Mouse (Mus musculus): Measurements from ENCODE around the gene Gm13289. TPM values are rescaled to one million over a fixed set of nuclear protein-coding genes. Genes with fewer than 3 reads are reported as not detected.
"Not testable (repeated sequence)": the region's sequence is repeated elsewhere in the genome, so short reads cannot be mapped to it uniquely, and the experiment has no call there.

Gm13289 gene
- total RNA-seq, 1 experiment: not detected

DNA sequence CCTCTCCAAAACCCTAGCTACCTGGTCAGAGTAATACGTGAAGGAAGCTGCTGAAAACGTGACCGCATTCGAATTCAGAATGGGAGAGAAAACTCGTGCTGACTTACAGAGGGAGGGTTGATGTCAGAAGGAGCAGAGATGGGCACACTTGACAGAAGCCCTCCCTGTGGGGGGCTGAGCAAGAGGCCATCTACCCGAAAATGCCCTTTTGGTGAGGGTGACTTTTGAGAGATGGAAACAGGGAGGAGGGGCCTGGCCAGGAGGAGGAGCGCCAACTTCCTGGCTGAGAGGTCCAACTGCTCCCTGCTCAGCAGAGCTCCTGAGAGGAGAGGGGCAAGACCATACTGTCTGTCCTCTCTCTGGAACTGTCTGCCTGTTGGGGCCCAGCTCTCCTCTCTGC is 5.1 kb downstream of the Gm13289 start, which contains the start of gene Ifnz:
Gene Ifnz, plus strand, starts transcription at position 301 of the 400 bp plus-strand sequence.
- DNase-seq (ENCODE audit: low read depth, low spot score); H3K4me3 ChIP-seq (ENCODE audit: insufficient read depth in 1 of 2, low read depth in 1 of 2, low read length in 2 of 2, poor library complexity in 1 of 2, severe bottlenecking in 1 of 2); in situ Hi-C loops (cut with MboI; ENCODE audit: low sequenced_read_pairs in 2 of 2, unreplicated experiment in 2 of 2); H3K9me3 ChIP-seq (ENCODE audit: control insufficient read depth, insufficient read depth, low read depth, low read length); H3K9ac ChIP-seq (ENCODE audit: insufficient read depth, low read depth, low read length, poor library complexity, severe bottlenecking); H3K27ac ChIP-seq (ENCODE audit: insufficient read depth, low read depth, low read length, poor library complexity, severe bottlenecking); H3K4me1 ChIP-seq (ENCODE audit: control insufficient read depth in 2 of 2, insufficient read depth in 2 of 2, low read length in 2 of 2, poor library complexity in 1 of 2); H3K36me3 ChIP-seq (ENCODE audit: control insufficient read depth, insufficient read depth, low read length, poor library complexity, severe bottlenecking): not testable (repeated sequence)

DNA sequence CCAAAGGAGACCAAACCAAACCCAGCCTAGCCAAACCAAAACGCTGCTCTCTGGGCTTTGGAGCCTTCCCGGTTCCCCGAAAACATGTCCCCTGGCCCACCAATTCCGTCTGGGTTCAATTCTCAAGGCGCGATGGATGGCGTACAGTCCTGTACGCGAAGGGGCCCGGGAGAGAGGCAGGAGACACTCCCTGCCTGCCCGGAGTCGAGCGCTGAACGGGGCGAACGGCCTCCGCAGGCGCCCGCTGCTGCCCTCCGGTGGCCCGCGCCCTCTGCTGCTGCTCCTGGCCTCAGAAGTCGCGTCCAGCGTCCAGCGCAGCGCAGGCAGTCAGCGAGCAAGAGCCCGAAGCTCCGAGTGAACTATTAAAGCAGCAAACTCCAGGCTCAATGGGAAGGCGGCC is 5.6 kb downstream of the Gm13289 start:
- H3K27ac ChIP-seq (ENCODE audit: insufficient read depth, low read depth, low read length, poor library complexity, severe bottlenecking); H3K9ac ChIP-seq (ENCODE audit: insufficient read depth, low read depth, low read length, poor library complexity, severe bottlenecking); H3K36me3 ChIP-seq (ENCODE audit: control insufficient read depth, insufficient read depth, low read length, poor library complexity, severe bottlenecking); DNase-seq (ENCODE audit: low read depth, low spot score); H3K9me3 ChIP-seq (ENCODE audit: control insufficient read depth, insufficient read depth, low read depth, low read length); in situ Hi-C loops (cut with MboI; ENCODE audit: low sequenced_read_pairs in 2 of 2, unreplicated experiment in 2 of 2); H3K4me1 ChIP-seq (ENCODE audit: control insufficient read depth in 2 of 2, insufficient read depth in 2 of 2, low read length in 2 of 2, poor library complexity in 1 of 2); H3K4me3 ChIP-seq (ENCODE audit: insufficient read depth in 1 of 2, low read depth in 1 of 2, low read length in 2 of 2, poor library complexity in 1 of 2, severe bottlenecking in 1 of 2): not testable (repeated sequence)

DNA sequence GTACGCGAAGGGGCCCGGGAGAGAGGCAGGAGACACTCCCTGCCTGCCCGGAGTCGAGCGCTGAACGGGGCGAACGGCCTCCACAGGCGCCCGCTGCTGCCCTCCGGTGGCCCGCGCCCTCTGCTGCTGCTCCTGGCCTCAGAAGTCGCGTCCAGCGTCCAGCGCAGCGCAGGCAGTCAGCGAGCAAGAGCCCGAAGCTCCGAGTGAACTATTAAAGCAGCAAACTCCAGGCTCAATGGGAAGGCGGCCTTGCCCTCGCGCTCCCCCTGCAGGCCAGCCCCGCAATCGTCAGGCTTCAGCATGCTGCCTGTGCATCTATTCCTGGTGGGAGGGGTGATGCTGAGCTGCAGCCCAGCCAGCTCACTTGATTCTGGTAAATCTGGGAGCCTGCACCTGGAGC is 8.7 kb downstream of the Gm13289 start, which contains the start of gene Gm13276:
Gene Gm13276, plus strand, starts transcription at position 301 of the 400 bp plus-strand sequence.
- H3K9ac ChIP-seq (ENCODE audit: insufficient read depth, low read depth, low read length, poor library complexity, severe bottlenecking); DNase-seq (ENCODE audit: low read depth, low spot score); in situ Hi-C loops (cut with MboI; ENCODE audit: low sequenced_read_pairs in 2 of 2, unreplicated experiment in 2 of 2); H3K4me1 ChIP-seq (ENCODE audit: control insufficient read depth in 2 of 2, insufficient read depth in 2 of 2, low read length in 2 of 2, poor library complexity in 1 of 2); H3K27ac ChIP-seq (ENCODE audit: insufficient read depth, low read depth, low read length, poor library complexity, severe bottlenecking); H3K4me3 ChIP-seq (ENCODE audit: insufficient read depth in 1 of 2, low read depth in 1 of 2, low read length in 2 of 2, poor library complexity in 1 of 2, severe bottlenecking in 1 of 2); H3K36me3 ChIP-seq (ENCODE audit: control insufficient read depth, insufficient read depth, low read length, poor library complexity, severe bottlenecking); H3K9me3 ChIP-seq (ENCODE audit: control insufficient read depth, insufficient read depth, low read depth, low read length): not testable (repeated sequence)

DNA sequence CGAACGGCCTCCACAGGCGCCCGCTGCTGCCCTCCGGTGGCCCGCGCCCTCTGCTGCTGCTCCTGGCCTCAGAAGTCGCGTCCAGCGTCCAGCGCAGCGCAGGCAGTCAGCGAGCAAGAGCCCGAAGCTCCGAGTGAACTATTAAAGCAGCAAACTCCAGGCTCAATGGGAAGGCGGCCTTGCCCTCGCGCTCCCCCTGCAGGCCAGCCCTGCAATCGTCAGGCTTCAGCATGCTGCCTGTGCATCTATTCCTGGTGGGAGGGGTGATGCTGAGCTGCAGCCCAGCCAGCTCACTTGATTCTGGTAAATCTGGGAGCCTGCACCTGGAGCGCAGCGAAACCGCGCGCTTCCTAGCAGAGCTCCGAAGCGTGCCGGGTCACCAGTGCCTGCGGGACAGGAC is 11.7 kb downstream of the Gm13289 start, which contains the start of gene Gm13277:
Gene Gm13277, plus strand, starts transcription at position 231 of the 400 bp plus-strand sequence.
- in situ Hi-C loops (cut with MboI; ENCODE audit: low sequenced_read_pairs in 2 of 2, unreplicated experiment in 2 of 2); H3K4me1 ChIP-seq (ENCODE audit: control insufficient read depth in 2 of 2, insufficient read depth in 2 of 2, low read length in 2 of 2, poor library complexity in 1 of 2); DNase-seq (ENCODE audit: low read depth, low spot score); H3K27ac ChIP-seq (ENCODE audit: insufficient read depth, low read depth, low read length, poor library complexity, severe bottlenecking); H3K4me3 ChIP-seq (ENCODE audit: insufficient read depth in 1 of 2, low read depth in 1 of 2, low read length in 2 of 2, poor library complexity in 1 of 2, severe bottlenecking in 1 of 2); H3K9me3 ChIP-seq (ENCODE audit: control insufficient read depth, insufficient read depth, low read depth, low read length); H3K36me3 ChIP-seq (ENCODE audit: control insufficient read depth, insufficient read depth, low read length, poor library complexity, severe bottlenecking); H3K9ac ChIP-seq (ENCODE audit: insufficient read depth, low read depth, low read length, poor library complexity, severe bottlenecking): not testable (repeated sequence)

DNA sequence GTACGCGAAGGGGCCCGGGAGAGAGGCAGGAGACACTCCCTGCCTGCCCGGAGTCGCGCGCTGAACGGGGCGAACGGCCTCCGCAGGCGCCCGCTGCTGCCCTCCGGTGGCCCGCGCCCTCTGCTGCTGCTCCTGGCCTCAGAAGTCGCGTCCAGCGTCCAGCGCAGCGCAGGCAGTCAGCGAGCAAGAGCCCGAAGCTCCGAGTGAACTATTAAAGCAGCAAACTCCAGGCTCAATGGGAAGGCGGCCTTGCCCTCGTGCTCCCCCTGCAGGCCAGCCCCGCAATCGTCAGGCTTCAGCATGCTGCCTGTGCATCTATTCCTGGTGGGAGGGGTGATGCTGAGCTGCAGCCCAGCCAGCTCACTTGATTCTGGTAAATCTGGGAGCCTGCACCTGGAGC is 14.5 kb downstream of the Gm13289 start, which contains the start of gene Gm13278:
Gene Gm13278, plus strand, starts transcription at position 301 of the 400 bp plus-strand sequence.
- H3K4me1 ChIP-seq (ENCODE audit: control insufficient read depth in 2 of 2, insufficient read depth in 2 of 2, low read length in 2 of 2, poor library complexity in 1 of 2); H3K9me3 ChIP-seq (ENCODE audit: control insufficient read depth, insufficient read depth, low read depth, low read length); DNase-seq (ENCODE audit: low read depth, low spot score); H3K36me3 ChIP-seq (ENCODE audit: control insufficient read depth, insufficient read depth, low read length, poor library complexity, severe bottlenecking); H3K4me3 ChIP-seq (ENCODE audit: insufficient read depth in 1 of 2, low read depth in 1 of 2, low read length in 2 of 2, poor library complexity in 1 of 2, severe bottlenecking in 1 of 2); in situ Hi-C loops (cut with MboI; ENCODE audit: low sequenced_read_pairs in 2 of 2, unreplicated experiment in 2 of 2); H3K9ac ChIP-seq (ENCODE audit: insufficient read depth, low read depth, low read length, poor library complexity, severe bottlenecking); H3K27ac ChIP-seq (ENCODE audit: insufficient read depth, low read depth, low read length, poor library complexity, severe bottlenecking): not testable (repeated sequence)

DNA sequence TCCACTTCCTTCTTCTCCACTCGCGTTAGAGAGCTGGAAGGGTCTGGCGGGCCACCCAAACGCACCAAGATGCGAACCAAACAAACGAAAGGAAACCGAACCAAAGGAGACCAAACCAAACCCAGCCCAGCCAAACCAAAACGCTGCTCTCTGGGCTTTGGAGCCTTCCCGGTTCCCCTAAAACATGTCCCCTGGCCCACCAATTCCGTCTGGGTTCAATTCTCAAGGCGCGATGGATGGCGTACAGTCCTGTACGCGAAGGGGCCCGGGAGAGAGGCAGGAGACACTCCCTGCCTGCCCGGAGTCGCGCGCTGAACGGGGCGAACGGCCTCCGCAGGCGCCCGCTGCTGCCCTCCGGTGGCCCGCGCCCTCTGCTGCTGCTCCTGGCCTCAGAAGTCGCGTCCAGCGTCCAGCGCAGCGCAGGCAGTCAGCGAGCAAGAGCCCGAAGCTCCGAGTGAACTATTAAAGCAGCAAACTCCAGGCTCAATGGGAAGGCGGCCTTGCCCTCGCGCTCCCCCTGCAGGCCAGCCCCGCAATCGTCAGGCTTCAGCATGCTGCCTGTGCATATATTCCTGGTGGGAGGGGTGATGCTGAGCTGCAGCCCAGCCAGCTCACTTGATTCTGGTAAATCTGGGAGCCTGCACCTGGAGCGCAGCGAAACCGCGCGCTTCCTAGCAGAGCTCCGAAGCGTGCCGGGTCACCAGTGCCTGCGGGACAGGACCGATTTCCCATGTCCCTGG is 17.4 kb downstream of the Gm13289 start, which contains the start of gene Gm13275:
Gene Gm13275, plus strand, starts transcription at position 552 of the 740 bp plus-strand sequence.
- H3K9ac ChIP-seq (ENCODE audit: insufficient read depth, low read depth, low read length, poor library complexity, severe bottlenecking); H3K36me3 ChIP-seq (ENCODE audit: control insufficient read depth, insufficient read depth, low read length, poor library complexity, severe bottlenecking); H3K4me1 ChIP-seq (ENCODE audit: control insufficient read depth in 2 of 2, insufficient read depth in 2 of 2, low read length in 2 of 2, poor library complexity in 1 of 2); H3K27ac ChIP-seq (ENCODE audit: insufficient read depth, low read depth, low read length, poor library complexity, severe bottlenecking); H3K4me3 ChIP-seq (ENCODE audit: insufficient read depth in 1 of 2, low read depth in 1 of 2, low read length in 2 of 2, poor library complexity in 1 of 2, severe bottlenecking in 1 of 2); H3K9me3 ChIP-seq (ENCODE audit: control insufficient read depth, insufficient read depth, low read depth, low read length); DNase-seq (ENCODE audit: low read depth, low spot score); in situ Hi-C loops (cut with MboI; ENCODE audit: low sequenced_read_pairs in 2 of 2, unreplicated experiment in 2 of 2): not testable (repeated sequence)

DNA sequence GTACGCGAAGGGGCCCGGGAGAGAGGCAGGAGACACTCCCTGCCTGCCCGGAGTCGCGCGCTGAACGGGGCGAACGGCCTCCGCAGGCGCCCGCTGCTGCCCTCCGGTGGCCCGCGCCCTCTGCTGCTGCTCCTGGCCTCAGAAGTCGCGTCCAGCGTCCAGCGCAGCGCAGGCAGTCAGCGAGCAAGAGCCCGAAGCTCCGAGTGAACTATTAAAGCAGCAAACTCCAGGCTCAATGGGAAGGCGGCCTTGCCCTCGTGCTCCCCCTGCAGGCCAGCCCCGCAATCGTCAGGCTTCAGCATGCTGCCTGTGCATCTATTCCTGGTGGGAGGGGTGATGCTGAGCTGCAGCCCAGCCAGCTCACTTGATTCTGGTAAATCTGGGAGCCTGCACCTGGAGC is 20.4 kb downstream of the Gm13289 start, which contains the start of gene Gm13279:
Gene Gm13279, plus strand, starts transcription at position 301 of the 400 bp plus-strand sequence.
- H3K4me1 ChIP-seq (ENCODE audit: control insufficient read depth in 2 of 2, insufficient read depth in 2 of 2, low read length in 2 of 2, poor library complexity in 1 of 2); H3K4me3 ChIP-seq (ENCODE audit: insufficient read depth in 1 of 2, low read depth in 1 of 2, low read length in 2 of 2, poor library complexity in 1 of 2, severe bottlenecking in 1 of 2); H3K27ac ChIP-seq (ENCODE audit: insufficient read depth, low read depth, low read length, poor library complexity, severe bottlenecking); H3K9me3 ChIP-seq (ENCODE audit: control insufficient read depth, insufficient read depth, low read depth, low read length); in situ Hi-C loops (cut with MboI; ENCODE audit: low sequenced_read_pairs in 2 of 2, unreplicated experiment in 2 of 2); H3K36me3 ChIP-seq (ENCODE audit: control insufficient read depth, insufficient read depth, low read length, poor library complexity, severe bottlenecking); DNase-seq (ENCODE audit: low read depth, low spot score); H3K9ac ChIP-seq (ENCODE audit: insufficient read depth, low read depth, low read length, poor library complexity, severe bottlenecking): not testable (repeated sequence)

DNA sequence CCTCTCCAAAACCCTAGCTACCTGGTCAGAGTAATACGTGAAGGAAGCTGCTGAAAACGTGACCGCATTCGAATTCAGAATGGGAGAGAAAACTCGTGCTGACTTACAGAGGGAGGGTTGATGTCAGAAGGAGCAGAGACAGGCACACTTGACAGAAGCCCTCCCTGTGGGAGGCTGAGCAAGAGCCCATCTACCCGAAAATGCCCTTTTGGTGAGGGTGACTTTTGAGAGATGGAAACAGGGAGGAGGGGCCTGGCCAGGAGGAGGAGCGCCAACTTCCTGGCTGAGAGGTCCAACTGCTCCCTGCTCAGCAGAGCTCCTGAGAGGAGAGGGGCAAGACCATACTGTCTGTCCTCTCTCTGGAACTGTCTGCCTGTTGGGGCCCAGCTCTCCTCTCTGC is 22.6 kb downstream of the Gm13289 start, which contains the start of gene Gm13285:
Gene Gm13285, plus strand, starts transcription at position 301 of the 400 bp plus-strand sequence.
- in situ Hi-C loops (cut with MboI; ENCODE audit: low sequenced_read_pairs in 2 of 2, unreplicated experiment in 2 of 2); H3K4me1 ChIP-seq (ENCODE audit: control insufficient read depth in 2 of 2, insufficient read depth in 2 of 2, low read length in 2 of 2, poor library complexity in 1 of 2); H3K9ac ChIP-seq (ENCODE audit: insufficient read depth, low read depth, low read length, poor library complexity, severe bottlenecking); DNase-seq (ENCODE audit: low read depth, low spot score); H3K4me3 ChIP-seq (ENCODE audit: insufficient read depth in 1 of 2, low read depth in 1 of 2, low read length in 2 of 2, poor library complexity in 1 of 2, severe bottlenecking in 1 of 2); H3K9me3 ChIP-seq (ENCODE audit: control insufficient read depth, insufficient read depth, low read depth, low read length); H3K36me3 ChIP-seq (ENCODE audit: control insufficient read depth, insufficient read depth, low read length, poor library complexity, severe bottlenecking); H3K27ac ChIP-seq (ENCODE audit: insufficient read depth, low read depth, low read length, poor library complexity, severe bottlenecking): not testable (repeated sequence)
